Mouse (Mus musculus): ENCODE data around the gene Gm11634.
"Not testable (repeated sequence)": the region's sequence is repeated elsewhere in the genome, so short reads cannot be mapped to it uniquely, and the experiment has no call there.

Gene Gm11634

DNA sequence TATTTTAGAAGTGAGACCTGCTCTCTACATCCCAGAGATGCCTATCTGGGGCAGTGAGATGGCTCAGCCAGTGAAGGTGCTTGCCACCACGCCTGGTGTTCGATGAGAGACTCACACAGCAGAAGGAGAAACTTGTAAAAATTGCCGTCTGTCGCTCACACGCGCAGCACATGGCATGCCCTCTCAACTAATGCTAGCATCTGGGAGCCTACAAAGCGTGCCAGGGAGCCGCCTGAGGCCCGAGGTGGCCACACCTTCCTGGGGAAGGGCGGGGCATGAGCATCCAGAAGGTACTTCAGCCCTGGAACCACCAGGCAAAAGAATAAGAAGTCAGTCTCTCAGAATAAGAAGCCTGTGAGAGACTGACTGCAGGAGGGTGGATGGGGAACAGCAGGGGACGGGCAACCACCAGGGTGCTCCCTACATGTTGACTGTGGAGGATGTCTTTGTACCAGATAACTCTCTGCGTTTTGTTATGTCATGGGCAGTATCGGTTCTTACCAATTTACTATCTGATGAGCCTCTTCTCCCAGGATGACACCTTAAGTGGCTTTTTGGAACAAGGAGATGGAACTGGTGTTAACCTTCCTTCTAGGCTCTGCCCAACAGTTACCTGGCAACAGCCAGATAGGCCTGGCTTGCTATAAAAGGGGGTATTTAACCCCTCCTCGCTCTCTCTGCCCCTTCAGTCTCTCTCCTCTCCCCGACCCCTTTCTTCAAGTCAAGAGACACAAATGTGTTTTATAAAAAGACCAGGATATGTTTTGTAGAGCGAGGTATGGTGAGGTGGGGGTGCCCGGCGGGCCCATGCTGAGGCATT is 18.1 kb upstream of the Gm11634 start:
- no peak for DNase-seq (ENCODE audit: low spot score)

- DNase-seq (ENCODE audit: low spot score): no peak
These were observed 17.0 kb upstream of the Gm11634 start for GRCm38 (mm10) chr11:101616104-101616503.

GRCm38 (mm10) chr11:101615380-101615779 is 16.3 kb upstream of the Gm11634 start:
- no peak for DNase-seq (ENCODE audit: low spot score)

- DNase-seq (ENCODE audit: low spot score): no peak
These were observed 15.1 kb upstream of the Gm11634 start for GRCm38 (mm10) chr11:101614116-101614515.

- no peak for DNase-seq (ENCODE audit: low spot score)
These were observed 14.5 kb upstream of the Gm11634 start for GRCm38 (mm10) chr11:101613596-101613995.

DNA sequence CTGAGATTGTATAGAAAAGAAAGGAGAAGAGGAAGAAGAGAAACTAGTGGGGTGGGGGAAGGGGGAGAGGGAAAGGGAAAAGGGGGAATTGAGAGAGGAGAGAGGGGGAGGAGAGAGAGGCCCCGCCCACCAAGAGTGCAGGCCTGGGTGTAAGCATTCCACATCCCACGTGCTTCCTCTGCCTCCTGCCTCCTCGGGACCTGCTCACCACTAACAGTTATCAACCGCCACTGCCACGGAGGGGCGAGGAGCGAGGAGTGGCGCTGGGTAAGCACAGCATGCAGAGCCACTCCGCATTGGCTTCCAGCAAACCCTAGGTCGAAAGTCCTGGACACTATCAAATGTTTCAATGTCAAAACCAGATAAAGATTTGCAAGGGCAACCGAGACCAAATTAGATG is 11.4 kb upstream of the Gm11634 start:
- no peak for DNase-seq (ENCODE audit: low spot score)

DNA sequence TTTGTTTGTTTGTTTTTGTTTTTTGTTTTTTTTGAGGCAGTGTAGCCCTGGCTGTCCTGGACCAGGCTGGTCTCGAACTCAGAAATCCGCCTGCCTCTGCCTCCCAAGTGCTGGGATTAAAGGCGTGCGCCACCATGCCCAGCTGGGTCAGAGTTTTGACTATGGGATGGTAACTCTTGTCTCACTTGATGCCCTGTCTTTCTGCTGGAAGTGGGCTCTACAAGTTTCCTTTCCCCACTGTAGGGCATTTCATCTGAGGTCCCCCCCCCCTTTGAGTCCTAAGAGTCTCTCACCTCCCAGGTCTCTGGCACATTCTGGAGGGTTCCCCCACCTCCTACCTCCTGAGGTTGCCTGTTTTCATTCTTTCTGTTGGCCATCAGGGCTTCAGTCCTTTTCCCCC is 8.1 kb upstream of the Gm11634 start:
- not testable (repeated sequence) for DNase-seq (ENCODE audit: low spot score)

- DNase-seq (ENCODE audit: low spot score): peak; percentile 67
These were observed 5.7 kb upstream of the Gm11634 start for GRCm38 (mm10) chr11:101604531-101605453.

DNA sequence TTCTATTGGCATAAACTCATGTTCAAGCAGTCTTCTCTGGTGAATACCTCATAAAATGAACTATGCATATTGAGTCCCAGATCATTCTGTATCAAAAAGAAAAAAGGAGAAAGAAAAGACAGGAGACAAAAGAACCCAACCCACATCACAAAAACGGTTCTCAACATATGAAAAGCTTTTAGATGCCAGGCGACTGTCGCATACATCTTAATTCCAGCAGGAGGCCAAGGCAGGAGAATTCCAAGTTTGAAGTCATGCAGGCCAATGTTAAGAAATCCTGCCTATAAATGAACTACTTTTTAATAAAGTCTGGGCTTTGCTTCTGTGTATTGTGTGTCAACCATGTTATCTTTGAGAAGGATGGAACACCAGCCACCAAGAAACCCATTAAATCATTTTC is 5.1 kb upstream of the Gm11634 start:
- DNase-seq (ENCODE audit: low spot score): no peak

- DNase-seq (ENCODE audit: low spot score): peak; percentile 64
These were observed 3.4 kb upstream of the Gm11634 start for GRCm38 (mm10) chr11:101602491-101602890.

- DNase-seq (ENCODE audit: low spot score): no peak
These were observed 8.9 kb downstream of the Gm11634 start for GRCm38 (mm10) chr11:101589989-101590624.

DNA sequence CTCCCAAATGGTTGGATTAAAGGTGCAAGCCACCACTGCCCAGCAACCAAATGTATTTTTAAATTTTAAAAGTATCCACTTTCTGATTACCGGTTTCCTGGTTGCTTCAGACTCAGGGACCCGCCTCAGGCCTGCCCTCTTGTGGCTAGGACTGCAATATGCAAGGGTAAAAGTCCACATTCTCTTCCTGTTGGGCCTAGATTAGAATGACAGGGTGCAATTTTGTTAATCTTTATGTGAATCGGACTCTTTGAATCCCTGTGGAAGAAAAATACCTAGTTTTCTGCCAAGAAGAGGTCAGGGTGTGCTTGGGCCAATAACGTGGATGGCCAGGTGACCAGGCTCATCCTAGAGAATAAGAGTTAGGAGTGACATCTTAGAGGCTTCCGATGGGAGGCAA is 9.6 kb downstream of the Gm11634 start:
- peak; percentile 28 for DNase-seq (ENCODE audit: low spot score)

- DNase-seq (ENCODE audit: low spot score): no peak
These were observed 10.2 kb downstream of the Gm11634 start for GRCm38 (mm10) chr11:101588868-101589267.

- no peak for DNase-seq (ENCODE audit: low spot score)
These were observed 11.4 kb downstream of the Gm11634 start for GRCm38 (mm10) chr11:101587676-101588075.

GRCm38 (mm10) chr11:101585805-101586204 is 13.3 kb downstream of the Gm11634 start:
- DNase-seq (ENCODE audit: low spot score): no peak

GRCm38 (mm10) chr11:101585031-101585430 is 14.0 kb downstream of the Gm11634 start:
- not testable (repeated sequence) for DNase-seq (ENCODE audit: low spot score)

- DNase-seq (ENCODE audit: low spot score): no peak
These were observed 15.9 kb downstream of the Gm11634 start for GRCm38 (mm10) chr11:101583205-101583604.

GRCm38 (mm10) chr11:101582054-101583035 is 16.7 kb downstream of the Gm11634 start, which contains the start of gene Tmem106a:
TSS of gene Tmem106a (plus strand) at chr11:101582242.
- peak; percentile 40 for DNase-seq (ENCODE audit: low spot score)

GRCm38 (mm10) chr11:101581081-101581764 is 17.8 kb downstream of the Gm11634 start:
- no peak for DNase-seq (ENCODE audit: low spot score)

- no peak for DNase-seq (ENCODE audit: low spot score)
These were observed 22.9 kb downstream of the Gm11634 start for GRCm38 (mm10) chr11:101576116-101576515.

Measured in ovary, postnatal 14 days (tissue).